Mouse (Mus musculus) spleen, adult 2 months (tissue): ENCODE measurements at regions not wholly inside any gene's neighbourhood (a gene's known extent, or its start where the extent isn't known, plus 50 kb on each side); places are given as distances from the start of the nearest gene placed in this dataset.

Source experiments
- CTCF ChIP-seq: fragments of 200-500 bp; IDR thresholded peaks from 2 replicates; pipeline ENCODE4 v1.5.1; 2011; ENCODE audit warnings: mild to moderate bottlenecking, inconsistent platforms; ENCODE audit not compliant: insufficient read depth, insufficient read length, insufficient replicate concordance; ENCODE audit errors: extremely low read depth
- POLR2A ChIP-seq: fragments of 200-500 bp; IDR thresholded peaks from 2 replicates; pipeline ENCODE4 v1.6.1; 2011; ENCODE audit warnings: low read depth, low read length, inconsistent platforms

DNA sequence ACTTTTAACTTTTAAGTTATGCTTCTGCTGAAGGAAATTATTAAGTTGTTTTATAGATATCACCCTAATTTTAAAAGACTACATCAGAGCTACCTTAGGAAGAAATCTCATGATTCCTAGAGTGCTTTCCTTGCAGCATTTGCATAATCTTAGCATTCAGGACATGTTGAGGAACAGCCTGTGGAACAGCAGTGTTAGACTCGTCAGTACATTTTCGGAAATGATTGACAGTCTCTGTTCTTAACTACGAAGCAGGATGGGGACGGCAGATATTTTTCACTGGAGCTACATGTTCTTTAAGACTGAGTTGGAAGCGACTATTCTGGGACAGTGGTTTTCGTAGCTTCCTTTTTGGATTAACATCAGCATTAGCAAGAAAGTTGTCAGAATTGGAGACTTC, 681.6 kb downstream of the Efna5 start:
- no peak for TF ChIP-seq CTCF
- no peak for TF ChIP-seq POLR2A
